In genomic region chr17:31637866-31638570, GRCm38 (mm10) we compare ENCODE assay signal across 9 mouse cellular contexts. TPM values are rescaled to one million over a fixed set of nuclear protein-coding genes. Genes with fewer than 3 reads are reported as not detected.
DNase-seq lines count a peak whose midpoint lies in the region; ATAC-seq lines count a peak whose summit lies in the region.
"Had no signal": no experiment of that assay in that cellular context is flagged by ENCODE, and none has a peak within 500 bp of the region (broad histone marks: within the 10 kb centered on the region; RNA-seq: fewer than 3 reads in every experiment).

No protein-coding gene starts in this region.

- H3K27ac ChIP-seq in forebrain, embryonic 10.5 days: no peak overlapping the region
- no peak overlapping the region for H3K27ac ChIP-seq in forebrain, embryonic 11.5 days (ENCODE audit: low read depth, low read length)
- H3K27ac ChIP-seq in liver, embryonic 15.5 days (replicated peaks): peak overlapping the region; percentile 77
- no peak overlapping the region for H3K27ac ChIP-seq in stomach, embryonic 15.5 days
- H3K27ac ChIP-seq: macrophage had no signal

- no peak overlapping the region for H3K9ac ChIP-seq in forebrain, embryonic 11.5 days (ENCODE audit: low read length)
- no peak overlapping the region for H3K9ac ChIP-seq in liver, embryonic 15.5 days
- H3K9ac ChIP-seq in stomach, embryonic 15.5 days: no peak overlapping the region

- WGBS in forebrain, embryonic 10.5 days: 60% methylated on average over 9 of the region's 9 CpGs
- WGBS in forebrain, embryonic 11.5 days: 68% methylated on average over 9 of the region's 9 CpGs
- WGBS in liver, embryonic 15.5 days (ENCODE audit: insufficient replicate concordance): 54% methylated on average over 9 of the region's 9 CpGs
- WGBS in stomach, embryonic 15.5 days: 59% methylated on average over 9 of the region's 9 CpGs

- peaks cover 24% of the 10 kb centered on the region for H3K4me1 ChIP-seq in forebrain, embryonic 10.5 days
- H3K4me1 ChIP-seq in forebrain, embryonic 11.5 days (replicated peaks; ENCODE audit: control insufficient read depth, insufficient read depth, low read length): peaks cover 10% of the 10 kb centered on the region
- H3K4me1 ChIP-seq in liver, embryonic 15.5 days (replicated peaks): peaks cover 23% of the 10 kb centered on the region
- H3K4me1 ChIP-seq in stomach, embryonic 15.5 days: peaks cover 16% of the 10 kb centered on the region

- DNase-seq in forebrain, embryonic 10.5 days (ENCODE audit: extremely low spot score, low spot score): no peak
- no peak for DNase-seq in forebrain, embryonic 11.5 days (ENCODE audit: low spot score)
- DNase-seq in Muller cell, postnatal 12 days (ENCODE audit: inconsistent ontology term): peak; percentile 72
- DNase-seq in kidney, adult 9 months: peak; percentile 30
- DNase-seq in T-cell, adult 2 months (ENCODE audit: low spot score): no peak

- H3K27me3 ChIP-seq in forebrain, embryonic 10.5 days (ENCODE audit: poor library complexity, severe bottlenecking): peaks cover 37% of the 10 kb centered on the region
- peaks cover 18% of the 10 kb centered on the region for H3K27me3 ChIP-seq in forebrain, embryonic 11.5 days (ENCODE audit: control insufficient read depth, insufficient read depth, low read length)
- H3K27me3 ChIP-seq in liver, embryonic 15.5 days: peaks cover 44% of the 10 kb centered on the region
- peaks cover 11% of the 10 kb centered on the region; the same call in 1 of the 2 replicates for H3K27me3 ChIP-seq in stomach, embryonic 15.5 days (replicated peaks)

- H3K36me3 ChIP-seq in forebrain, embryonic 10.5 days (replicated peaks): no peaks in the 10 kb centered on the region
- H3K36me3 ChIP-seq in forebrain, embryonic 11.5 days (ENCODE audit: control insufficient read depth, insufficient read depth, low read length): no peaks in the 10 kb centered on the region
- H3K36me3 ChIP-seq in liver, embryonic 15.5 days (replicated peaks): no peaks in the 10 kb centered on the region
- H3K36me3 ChIP-seq in stomach, embryonic 15.5 days: no peaks in the 10 kb centered on the region

- ATAC-seq in forebrain, embryonic 11.5 days (replicated peaks; ENCODE audit: low FRiP score): no peak
- ATAC-seq in frontal cortex, adult (ENCODE audit: low TSS enrichment): 0 out of 2 replicates have a peak, but pooled peaks have one; percentile 48
- ATAC-seq in liver, embryonic 15.5 days (ENCODE audit: insufficient read depth): no peak
- ATAC-seq in stomach, embryonic 15.5 days (ENCODE audit: insufficient read depth, low FRiP score, low read depth): no peak

- H3K4me3 ChIP-seq in forebrain, embryonic 10.5 days: peak overlapping the region; percentile 63; the same call in 1 of the 2 replicates
- no peak overlapping the region for H3K4me3 ChIP-seq in forebrain, embryonic 11.5 days (ENCODE audit: low read depth, low read length)
- no peak overlapping the region for H3K4me3 ChIP-seq in liver, embryonic 15.5 days (replicated peaks)
- H3K4me3 ChIP-seq in stomach, embryonic 15.5 days (replicated peaks): peak overlapping the region; percentile 54; the same call in 1 of the 2 replicates

- H3K4me2 ChIP-seq in forebrain, embryonic 11.5 days (ENCODE audit: low read depth, low read length, severe bottlenecking): no peak overlapping the region
- no peak overlapping the region for H3K4me2 ChIP-seq in liver, embryonic 15.5 days
- H3K4me2 ChIP-seq in stomach, embryonic 15.5 days: peak overlapping the region; percentile 100; the same call in 1 of the 2 replicates

- H3K9me3 ChIP-seq in forebrain, embryonic 10.5 days: no peaks in the 10 kb centered on the region
- H3K9me3 ChIP-seq in forebrain, embryonic 11.5 days (ENCODE audit: control insufficient read depth, low read length): no peaks in the 10 kb centered on the region
- no peaks in the 10 kb centered on the region for H3K9me3 ChIP-seq in liver, embryonic 15.5 days (replicated peaks)
- H3K9me3 ChIP-seq in stomach, embryonic 15.5 days: no peaks in the 10 kb centered on the region

RNA-seq across cellular contexts. Expression of gene Cbs, which starts 1.0 kb away (rescaled TPM):
- polyA plus RNA-seq in forebrain, embryonic 10.5 days (2016; fragmentation: Nextera tagmentation; extraction: Ambion mirVana): 2.1 and 2.3 TPM in 2 replicates
- 1.4 and 1.9 TPM in 2 replicates for polyA plus RNA-seq in forebrain, embryonic 11.5 days (2014; fragmentation: Nextera tagmentation; extraction: Ambion mirVana)
- 35.7 and 50.7 TPM in 2 replicates for polyA plus RNA-seq in liver, embryonic 15.5 days (2015; fragmentation: Nextera tagmentation; extraction: Ambion mirVana)
- polyA plus RNA-seq in stomach, embryonic 15.5 days (2015; fragmentation: Nextera tagmentation; extraction: Ambion mirVana): 24.5 and 38.2 TPM in 2 replicates
- polyA plus RNA-seq: macrophage had no signal

RNA-seq across cellular contexts. Expression of gene U2af1, which starts 20.7 kb away (rescaled TPM):
- 529 and 553 TPM in 2 replicates for polyA plus RNA-seq in forebrain, embryonic 10.5 days (2016; fragmentation: Nextera tagmentation; extraction: Ambion mirVana)
- 212 and 213 TPM in 2 replicates for polyA plus RNA-seq in forebrain, embryonic 11.5 days (2014; fragmentation: Nextera tagmentation; extraction: Ambion mirVana)
- 138 and 139 TPM in 2 replicates for polyA plus RNA-seq in liver, embryonic 15.5 days (2015; fragmentation: Nextera tagmentation; extraction: Ambion mirVana)
- polyA plus RNA-seq in stomach, embryonic 15.5 days (2015; fragmentation: Nextera tagmentation; extraction: Ambion mirVana): 301 and 311 TPM in 2 replicates

RNA-seq across cellular contexts. Expression of gene Cryaa, which starts 39.6 kb away (rescaled TPM):
- 0.16 TPM in 1 of 2 replicates, not detected in the other for polyA plus RNA-seq in forebrain, embryonic 10.5 days (2016; fragmentation: Nextera tagmentation; extraction: Ambion mirVana)
- polyA plus RNA-seq in forebrain, embryonic 11.5 days (2014; fragmentation: Nextera tagmentation; extraction: Ambion mirVana): not detected in 2 replicates
- not detected in 2 replicates for polyA plus RNA-seq in liver, embryonic 15.5 days (2015; fragmentation: Nextera tagmentation; extraction: Ambion mirVana)
- polyA plus RNA-seq in stomach, embryonic 15.5 days (2015; fragmentation: Nextera tagmentation; extraction: Ambion mirVana): 0.21 TPM in 1 of 2 replicates, not detected in the other
- polyA plus RNA-seq: macrophage had no signal

Comparison
In these comparisons a context has a peak if more than half of its experiments do, and no peak if none do; other contexts are left out.
1. H3K4me3 ChIP-seq: peak in forebrain, embryonic 10.5 days (single experiment) and stomach, embryonic 15.5 days (single experiment); none in forebrain, embryonic 11.5 days (single experiment) and liver, embryonic 15.5 days (single experiment).
2. DNase-seq: peak in Muller cell, postnatal 12 days (single experiment) and kidney, adult 9 months (single experiment); none in forebrain, embryonic 10.5 days (single experiment), forebrain, embryonic 11.5 days (single experiment) and T-cell, adult 2 months (single experiment).